Mouse (Mus musculus) brain, embryonic 14.5 days (tissue): ENCODE measurements around the gene Zc2hc1c.

Experiments
- CTCF ChIP-seq: fragments of 200-500 bp; IDR thresholded peaks from 2 replicates; pipeline ENCODE4 v1.5.1; 2012; ENCODE audit warnings: inconsistent platforms, mild to moderate bottlenecking, moderate library complexity, borderline replicate concordance; ENCODE audit not compliant: insufficient read depth, insufficient read length; ENCODE audit errors: extremely low read depth
- POLR2A ChIP-seq: fragments of 200-500 bp; IDR thresholded peaks from 2 replicates; pipeline ENCODE4 v1.6.1; 2012; ENCODE audit warnings: mild to moderate bottlenecking, inconsistent platforms, borderline replicate concordance; ENCODE audit not compliant: poor library complexity, insufficient read depth, insufficient read length, severe bottlenecking; ENCODE audit errors: extremely low read depth

- TF ChIP-seq CTCF (no peak), POLR2A (no peak)
Observed at GRCm38 (mm10) chr12:85297345-85297997, 9.1 kb downstream of the Zc2hc1c start.
